Mouse (Mus musculus): ENCODE measurements around the gene Ube2b.

GRCm38 (mm10) chr11:52033953-52034352, 33.4 kb upstream of the Ube2b start:
- no peak for TF ChIP-seq EP300 (optimal IDR thresholded peaks at IDR 0.05)
- no peak for TF ChIP-seq CTCF (IDR thresholded peaks at IDR 0.05; ENCODE audit: low read depth)

Measured in stomach, postnatal 0 days (tissue).